Mouse (Mus musculus): ENCODE measurements around the gene Nfatc3. TPM values are rescaled to one million over a fixed set of nuclear protein-coding genes. Genes with fewer than 3 reads are reported as not detected.

The Nfatc3 gene
- polyA plus RNA-seq (2012; ENCODE audit: low replicate concordance) = 30.9 and 42.5 TPM in 2 replicates

GRCm38 (mm10) chr8:106058731-106059612, at the start of gene Nfatc3:
Nfatc3 (plus strand) TSS chr8:106058840.

GRCm38 (mm10) chr8:106011643-106011986, 47.0 kb upstream of the Nfatc3 start, which contains the start of gene Ddx28:
Ddx28 (minus strand) TSS chr8:106011882.

DNA sequence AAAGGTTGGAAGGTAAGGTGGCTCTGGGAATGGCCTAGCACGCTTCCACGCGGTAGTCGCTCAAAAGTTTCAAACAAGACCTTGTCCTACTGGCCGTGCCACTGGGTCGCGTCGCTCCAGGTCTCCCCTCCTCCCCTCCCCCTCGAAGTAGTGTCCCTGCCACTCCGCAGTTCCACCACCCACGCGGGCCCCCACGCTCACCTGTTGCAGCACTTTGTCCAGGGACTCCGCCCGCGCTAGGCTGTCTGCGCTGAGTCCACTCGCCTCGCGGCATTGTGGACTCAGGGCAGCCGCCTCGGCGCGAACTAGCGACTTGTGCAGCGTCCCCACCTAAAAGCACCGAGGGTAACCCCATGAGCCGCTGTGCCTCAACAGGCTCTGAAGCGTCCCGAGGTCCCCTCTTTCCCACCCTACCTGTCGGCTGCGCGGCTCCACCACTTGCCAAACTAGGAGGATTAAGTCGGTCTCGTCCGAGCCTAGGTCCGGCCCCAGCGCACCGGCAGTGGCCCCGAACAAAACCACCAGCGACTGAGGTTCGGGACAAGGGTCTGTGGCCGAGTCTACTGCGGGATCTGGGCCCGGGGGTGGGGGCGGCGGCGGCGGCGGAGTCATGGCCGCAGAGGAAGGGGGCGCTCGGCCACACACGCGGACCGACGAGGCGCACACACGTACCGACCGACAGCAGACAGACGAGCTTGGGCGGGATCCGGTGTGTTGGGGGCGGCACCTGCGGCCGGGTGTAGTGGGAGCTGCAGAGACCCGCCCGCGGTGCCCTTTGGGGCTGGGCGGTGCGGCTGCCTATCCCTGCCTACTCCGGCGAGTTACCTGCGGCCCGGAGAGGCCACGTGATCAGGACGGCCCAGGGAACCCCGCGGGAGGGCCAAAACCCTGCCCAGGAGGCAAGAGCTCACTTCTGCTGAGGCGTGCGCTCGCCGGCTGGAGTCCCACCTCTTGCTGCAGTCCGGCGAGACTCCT, 77.8 kb downstream of the Nfatc3 start, which contains the start of gene Esrp2:
Gene Esrp2, minus strand, starts transcription at position 819 of the 975 bp plus-strand sequence.

DNA sequence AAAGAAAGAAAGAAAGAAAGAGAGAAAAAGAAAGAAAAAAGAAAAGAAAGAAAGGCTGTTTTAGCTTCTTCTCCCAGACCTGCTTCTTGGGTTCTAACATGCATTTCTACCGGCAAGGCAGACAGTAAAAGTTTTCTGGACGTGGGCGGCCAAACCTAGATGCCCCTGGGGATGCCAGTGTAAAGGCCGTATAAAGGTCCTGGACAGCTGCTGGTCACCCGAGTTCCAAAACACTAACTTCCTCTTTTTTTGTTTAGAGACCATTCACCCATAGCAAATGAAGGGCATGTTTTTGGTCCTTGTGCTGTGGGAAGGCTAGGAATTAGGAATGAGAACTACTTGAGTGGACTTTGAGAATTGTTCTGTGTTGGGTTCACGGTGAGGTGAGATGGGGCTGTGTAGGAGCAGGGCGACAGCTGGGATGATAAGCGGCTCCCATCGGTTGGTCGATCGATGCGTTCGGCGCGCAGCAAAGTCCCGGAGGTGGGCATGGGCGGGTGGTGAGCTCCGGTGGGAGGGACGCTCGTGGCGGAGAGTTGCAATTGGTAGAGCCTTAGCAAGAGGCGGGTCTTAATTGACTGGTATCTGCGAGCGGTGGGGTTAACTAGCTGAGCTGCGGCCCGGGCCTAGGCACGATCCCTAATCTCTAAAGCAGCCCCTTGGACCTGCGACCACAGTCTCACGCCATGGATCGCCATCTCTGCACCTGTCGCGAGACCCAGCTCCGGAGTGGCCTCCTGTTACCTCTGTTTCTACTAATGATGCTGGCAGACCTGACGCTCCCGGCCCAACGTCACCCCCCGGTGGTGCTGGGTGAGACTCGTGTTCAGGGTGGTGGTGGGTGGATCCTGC, 91.4 kb downstream of the Nfatc3 start, which contains the start of gene Pla2g15:
Gene Pla2g15, plus strand, starts transcription at position 599 of the 852 bp plus-strand sequence.

DNA sequence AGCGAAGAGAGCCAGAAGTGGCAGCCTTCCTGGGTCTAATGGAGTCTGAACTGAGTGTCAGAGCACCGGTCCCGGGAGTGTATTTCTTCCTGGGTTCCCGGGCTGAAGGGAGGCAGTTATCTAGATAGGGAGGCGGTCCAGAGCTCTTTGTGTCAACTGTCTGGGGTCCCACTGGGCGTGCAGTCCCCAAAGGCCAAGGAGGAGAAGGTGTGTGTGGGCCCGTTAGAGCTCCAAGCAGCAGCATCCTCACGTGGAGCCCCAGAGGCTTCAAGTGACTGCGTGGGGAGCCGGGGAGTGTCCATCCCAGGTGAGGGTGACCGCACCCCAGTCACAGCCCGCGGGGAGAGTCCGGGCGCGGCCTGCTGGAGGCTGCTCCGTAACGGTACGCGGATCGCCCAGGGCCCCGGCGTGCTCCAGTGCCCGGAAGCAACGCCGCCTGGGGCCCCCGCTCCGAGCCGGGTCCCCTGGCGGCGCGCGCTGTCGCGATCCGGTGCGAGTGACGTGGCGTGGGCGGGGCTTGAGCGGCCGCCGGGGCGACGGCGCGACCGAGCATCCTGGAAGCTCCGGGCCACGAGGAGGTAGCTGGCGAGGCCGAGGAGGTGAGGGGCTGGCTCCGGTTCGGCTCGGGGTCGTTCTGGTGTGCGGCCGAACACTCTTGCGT, 109.8 kb downstream of the Nfatc3 start, which contains the start of gene Slc7a6:
Gene Slc7a6, plus strand, starts transcription at position 502 of the 661 bp plus-strand sequence.

Other genes starting within 250 kb of the Nfatc3 start
- gene Ranbp10, start 231.5 kb upstream of the Nfatc3 start, polyA plus RNA-seq (2012; ENCODE audit: low replicate concordance) = 19.8 and 48.7 TPM in 2 replicates
- gene Tsnaxip1, start 231.1 kb upstream of the Nfatc3 start, polyA plus RNA-seq (2012; ENCODE audit: low replicate concordance) = 0.07 TPM in 1 of 2 replicates, not detected in the other
- 9.2 and 12.3 TPM in 2 replicates for gene Cenpt, start 205.6 kb upstream of the Nfatc3 start, polyA plus RNA-seq (2012; ENCODE audit: low replicate concordance)
- gene Thap11, start 203.7 kb upstream of the Nfatc3 start, polyA plus RNA-seq (2012; ENCODE audit: low replicate concordance) = 19.0 and 24.1 TPM in 2 replicates
- 38.8 and 39.6 TPM in 2 replicates for gene Nutf2, start 198.3 kb upstream of the Nfatc3 start, polyA plus RNA-seq (2012; ENCODE audit: low replicate concordance)
- 23.1 and 27.6 TPM in 2 replicates for gene Edc4, start 178.0 kb upstream of the Nfatc3 start, polyA plus RNA-seq (2012; ENCODE audit: low replicate concordance)
- gene Nrn1l, start 165.3 kb upstream of the Nfatc3 start, polyA plus RNA-seq (2012; ENCODE audit: low replicate concordance) = 3.1 and 6.7 TPM in 2 replicates
- gene Pskh1, start 158.4 kb upstream of the Nfatc3 start, polyA plus RNA-seq (2012; ENCODE audit: low replicate concordance) = 9.4 and 20.9 TPM in 2 replicates
- gene Ctrl, start 125.0 kb upstream of the Nfatc3 start, polyA plus RNA-seq (2012; ENCODE audit: low replicate concordance) = 0.53 and 1.1 TPM in 2 replicates
- 387 and 416 TPM in 2 replicates for gene Psmb10, start 120.4 kb upstream of the Nfatc3 start, polyA plus RNA-seq (2012; ENCODE audit: low replicate concordance)
- gene Lcat, start 115.5 kb upstream of the Nfatc3 start, polyA plus RNA-seq (2012; ENCODE audit: low replicate concordance) = 0.10 and 0.83 TPM in 2 replicates
- 13.0 and 14.0 TPM in 2 replicates for gene Slc12a4, start 92.7 kb upstream of the Nfatc3 start, polyA plus RNA-seq (2012; ENCODE audit: low replicate concordance)
- not detected in 2 replicates for gene Dpep3, start 79.4 kb upstream of the Nfatc3 start, polyA plus RNA-seq (2012; ENCODE audit: low replicate concordance)
- 4.4 and 7.5 TPM in 2 replicates for gene Dus2, start 67.5 kb upstream of the Nfatc3 start, polyA plus RNA-seq (2012; ENCODE audit: low replicate concordance)
- gene Dpep2nb, start 52.9 kb upstream of the Nfatc3 start, polyA plus RNA-seq (2012; ENCODE audit: low replicate concordance) = not detected in 2 replicates
- gene Ddx28, start 47.0 kb upstream of the Nfatc3 start, polyA plus RNA-seq (2012; ENCODE audit: low replicate concordance) = 12.8 and 15.2 TPM in 2 replicates
- gene Esrp2, start 78.1 kb downstream of the Nfatc3 start, polyA plus RNA-seq (2012; ENCODE audit: low replicate concordance) = 0.03 and 0.11 TPM in 2 replicates
- 32.9 and 41.5 TPM in 2 replicates for gene Pla2g15, start 91.6 kb downstream of the Nfatc3 start, polyA plus RNA-seq (2012; ENCODE audit: low replicate concordance)
- gene Slc7a6, start 110.0 kb downstream of the Nfatc3 start, polyA plus RNA-seq (2012; ENCODE audit: low replicate concordance) = 5.1 and 6.3 TPM in 2 replicates
- 29.2 and 33.5 TPM in 2 replicates for gene Slc7a6os, start 152.1 kb downstream of the Nfatc3 start, polyA plus RNA-seq (2012; ENCODE audit: low replicate concordance)
- gene Prmt7, start 152.1 kb downstream of the Nfatc3 start, polyA plus RNA-seq (2012; ENCODE audit: low replicate concordance) = 3.5 and 20.1 TPM in 2 replicates

Data from hematopoietic multipotent progenitor cell, adult 10-12 weeks (in vitro differentiated cells).